Mouse (Mus musculus): Measurements from ENCODE around the gene Zfp420.
"Not testable (repeated sequence)": the region's sequence is repeated elsewhere in the genome, so short reads cannot be mapped to it uniquely, and the experiment has no call there.

Gene Zfp420

DNA sequence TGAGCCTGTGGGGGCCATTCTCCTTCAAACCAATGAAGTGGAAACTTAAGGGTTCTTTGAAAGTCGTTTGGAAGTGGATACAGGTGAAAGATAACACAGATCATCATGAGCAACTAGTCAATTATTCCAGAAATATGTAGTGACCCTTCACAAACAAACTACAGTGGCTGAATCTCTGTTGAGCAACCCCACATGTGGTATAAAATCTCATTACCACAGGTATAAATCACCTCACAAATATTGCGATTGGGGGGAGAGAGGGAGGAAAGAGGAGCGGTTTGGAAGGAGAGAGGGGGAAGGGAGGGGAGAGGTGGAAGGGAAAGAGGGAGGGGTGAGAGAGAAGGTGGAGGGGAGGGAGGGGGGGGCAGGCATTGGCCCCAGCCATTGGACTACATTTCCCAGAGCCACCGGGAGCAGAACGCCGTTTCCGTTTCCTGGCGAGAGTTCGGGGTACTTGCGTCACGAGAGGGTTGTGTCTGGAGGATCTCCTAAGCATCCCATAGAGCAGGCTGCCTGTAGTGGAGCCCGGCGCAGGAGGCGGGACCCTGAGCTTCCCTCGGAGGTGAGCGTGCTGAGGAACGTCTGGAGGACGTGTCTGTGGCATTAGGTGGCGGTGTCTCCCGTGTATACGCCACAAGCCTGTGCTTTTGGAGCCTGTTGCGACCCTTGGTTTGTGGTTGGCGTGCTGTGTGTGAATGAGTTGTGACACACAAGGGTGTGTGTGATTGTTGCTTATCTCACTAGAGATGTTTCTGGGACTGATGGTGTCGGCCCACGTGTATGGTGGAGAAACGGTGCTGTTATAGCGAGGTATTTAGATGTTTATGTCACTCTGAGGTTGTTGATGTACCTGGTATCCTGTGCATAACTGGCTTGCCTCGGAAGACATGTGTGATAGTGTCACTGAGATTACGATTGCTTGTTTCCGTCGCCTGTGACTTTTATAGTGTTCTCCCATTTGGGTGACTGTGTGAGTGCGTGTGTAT lies at the start of gene Zfp420:
Gene Zfp420 (plus strand): TSS at position 448 of the 986 bp plus-strand sequence.
- DNase-seq = peak; percentile 92 to 95

DNA sequence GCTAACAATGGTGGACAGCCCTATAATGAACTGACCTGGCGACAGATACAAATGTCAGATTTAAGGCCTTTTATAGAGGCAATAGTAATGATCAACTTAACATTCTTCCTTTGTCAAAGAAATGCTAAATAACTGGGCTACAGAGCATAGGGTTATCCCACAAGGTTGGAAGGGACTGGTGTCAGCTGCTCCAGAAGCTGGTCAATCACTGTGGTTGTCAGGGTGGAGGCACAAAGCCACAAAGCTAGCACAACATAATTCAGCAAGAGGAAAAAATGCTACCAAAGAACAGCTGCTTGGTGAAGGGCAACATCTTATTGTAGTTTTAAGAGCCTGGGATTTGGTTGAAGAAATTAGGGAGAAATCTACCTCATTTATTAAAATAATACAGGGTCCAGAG lies 47.5 kb upstream of the Zfp420 start:
- DNase-seq = no peak

- DNase-seq = no peak
Measured at GRCm38 (mm10) chr7:29814381-29814780, 45.4 kb upstream of the Zfp420 start.

GRCm38 (mm10) chr7:29815061-29815784 lies 44.6 kb upstream of the Zfp420 start:
- no peak for DNase-seq

DNA sequence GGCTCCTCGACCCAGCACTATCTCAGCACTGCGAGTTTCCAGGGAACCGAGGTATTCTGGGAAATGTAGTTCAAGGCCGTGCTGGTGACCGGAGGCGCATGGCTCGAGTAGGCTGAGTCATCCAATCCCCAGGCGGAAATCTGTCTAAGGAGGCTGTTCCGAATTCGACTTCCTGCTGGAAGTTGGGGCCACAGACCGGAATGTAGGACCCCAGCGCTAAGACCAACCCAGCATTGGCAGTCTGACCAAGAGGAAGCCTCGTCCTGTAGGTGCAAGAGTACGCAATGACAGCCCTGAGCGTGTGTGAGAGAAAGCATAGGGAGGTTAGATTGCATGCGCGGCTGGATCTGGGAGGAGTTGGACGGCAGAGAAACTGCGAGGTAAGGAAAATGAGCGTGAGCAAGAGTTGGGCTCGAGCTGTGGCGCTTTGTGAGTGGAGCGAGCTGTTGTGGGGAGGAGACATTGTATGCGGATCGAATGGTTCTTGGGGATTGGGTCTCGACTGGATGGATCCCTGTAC lies 43.8 kb upstream of the Zfp420 start, which contains the start of gene Zfp790:
Gene Zfp790 (plus strand): TSS at position 205 of the 520 bp plus-strand sequence.
- DNase-seq = peak; percentile 91 to 95

GRCm38 (mm10) chr7:29818619-29819254 lies 41.0 kb upstream of the Zfp420 start:
- DNase-seq = peak; percentile 77 to 79

- DNase-seq = peak; percentile 57 to 59
Measured at GRCm38 (mm10) chr7:29828001-29828400, 31.8 kb upstream of the Zfp420 start.

DNA sequence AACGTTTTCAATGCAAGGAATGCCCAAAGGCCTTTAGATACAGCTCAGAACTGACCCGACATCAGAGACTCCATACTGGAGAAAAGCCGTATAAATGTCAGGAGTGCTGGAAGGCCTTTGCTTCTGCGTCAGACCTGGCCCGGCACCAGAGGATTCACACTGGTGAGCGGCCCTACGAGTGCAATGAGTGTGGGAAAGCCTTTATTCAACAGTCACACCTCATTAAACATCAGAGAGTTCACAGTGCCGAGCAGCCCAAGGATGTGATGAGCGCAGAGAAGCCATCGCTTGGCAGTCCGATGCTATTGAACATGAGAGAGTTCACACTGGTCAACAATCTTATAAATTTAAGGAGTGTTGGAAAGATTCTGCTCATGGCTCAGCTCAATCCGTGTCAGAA lies 30.0 kb upstream of the Zfp420 start:
- DNase-seq = no peak

DNA sequence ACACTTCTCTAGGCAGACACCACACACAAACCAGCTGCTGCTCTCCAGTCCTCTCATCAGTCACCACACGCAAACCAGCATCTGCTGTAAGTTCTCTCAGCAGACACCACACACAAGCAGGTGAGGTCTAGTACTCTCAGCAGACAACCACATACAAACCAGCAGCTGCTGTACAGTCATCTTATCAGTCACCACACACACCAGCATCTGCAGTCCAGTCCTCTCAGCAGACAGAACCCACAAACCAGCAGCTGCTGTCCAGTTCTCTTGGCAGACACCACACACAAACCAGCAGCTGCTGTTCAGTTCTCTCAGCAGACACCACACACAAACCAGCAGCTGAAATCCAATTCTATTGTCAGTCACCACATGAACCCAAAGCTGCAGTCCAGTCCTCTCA lies 23.0 kb upstream of the Zfp420 start:
- DNase-seq = no peak

DNA sequence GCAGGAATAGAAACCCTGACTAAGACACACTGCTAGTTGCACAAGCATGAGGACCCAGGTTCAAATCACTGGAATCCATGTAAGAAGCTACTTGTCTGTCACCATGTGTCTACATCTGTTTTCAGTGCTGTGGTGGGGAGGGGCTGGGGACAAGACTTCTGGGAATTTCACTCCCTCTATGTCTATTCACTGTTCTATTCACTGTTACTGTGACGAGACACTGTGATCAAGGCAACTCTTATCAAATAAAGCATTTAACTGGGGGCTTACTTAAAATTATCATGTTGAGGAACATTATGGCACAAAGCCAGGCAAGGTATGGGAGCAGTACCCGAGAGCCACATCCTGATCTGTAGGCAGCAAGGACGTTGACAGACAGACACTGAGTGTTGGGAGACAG lies 20.5 kb upstream of the Zfp420 start:
- DNase-seq = no peak

DNA sequence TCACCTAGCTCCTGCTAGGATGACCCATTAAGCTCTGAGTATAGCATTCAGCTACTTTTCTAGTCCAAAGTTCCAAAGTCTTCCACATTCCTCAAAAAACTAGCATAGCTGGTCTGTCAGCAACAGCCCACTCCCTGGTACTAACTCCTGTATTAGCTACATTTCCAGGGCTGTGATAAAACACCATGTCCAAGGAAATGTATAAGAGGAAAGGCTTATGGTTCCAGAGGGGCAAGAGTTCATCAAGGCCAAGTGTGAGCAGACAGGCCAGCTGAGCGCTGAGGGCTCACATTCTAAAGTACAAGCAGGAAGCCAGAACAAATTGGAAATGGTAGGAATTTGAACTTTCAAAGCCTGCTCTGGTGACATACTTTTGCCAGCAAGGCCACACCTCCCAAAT lies 17.7 kb upstream of the Zfp420 start:
- no peak for DNase-seq

DNA sequence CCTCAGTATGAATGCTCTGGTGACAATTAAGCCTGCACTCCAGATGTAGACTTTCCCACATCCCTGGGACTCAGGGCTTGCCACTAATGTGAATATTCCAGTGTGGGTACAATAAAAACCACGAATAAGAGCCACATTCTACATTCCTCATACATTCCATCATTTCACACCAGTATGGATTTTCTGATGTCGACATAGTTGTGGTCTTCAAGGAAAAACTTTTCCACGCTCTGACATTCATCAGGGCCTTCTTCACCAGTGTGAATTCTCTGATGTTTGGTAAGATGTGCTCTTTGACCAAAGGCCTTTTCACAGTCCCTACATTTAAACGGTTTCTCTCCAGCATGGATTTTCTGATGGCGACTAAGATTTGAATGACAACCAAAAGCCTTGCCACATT lies 15.2 kb upstream of the Zfp420 start:
- no peak for DNase-seq

- DNase-seq = no peak
Measured at GRCm38 (mm10) chr7:29852831-29853218, 7.0 kb upstream of the Zfp420 start.

- DNase-seq = peak; percentile 86 to 88
Measured at GRCm38 (mm10) chr7:29853219-29853842, 6.4 kb upstream of the Zfp420 start, which contains the start of gene Zfp940. Gene Zfp940, minus strand, starts transcription at chr7:29853669.

- DNase-seq = no peak
Measured at GRCm38 (mm10) chr7:29861660-29862059, 1.9 kb downstream of the Zfp420 start.

- DNase-seq = no peak
Measured at GRCm38 (mm10) chr7:29874256-29874655, 14.5 kb downstream of the Zfp420 start.

- DNase-seq = not testable (repeated sequence)
Measured at GRCm38 (mm10) chr7:29877561-29877960, 17.8 kb downstream of the Zfp420 start.

DNA sequence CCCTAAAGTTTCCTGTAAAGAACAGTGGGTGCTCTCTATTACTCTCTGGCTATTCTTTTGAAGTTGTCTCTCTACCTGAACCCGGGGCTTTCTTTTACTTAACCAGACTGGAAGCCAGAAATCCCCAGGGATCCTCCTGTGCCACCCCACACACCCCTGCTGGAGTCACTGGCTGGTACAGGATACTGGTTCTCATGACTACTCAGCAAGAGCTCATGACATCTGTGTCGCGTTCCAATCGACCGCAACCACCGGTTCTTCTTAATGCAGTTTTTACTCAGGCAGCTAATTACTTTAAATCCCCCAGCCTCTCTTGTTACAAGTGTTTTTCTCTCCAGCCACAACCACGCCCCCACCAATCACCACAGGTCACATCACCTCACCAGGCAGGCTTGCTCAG lies 20.3 kb downstream of the Zfp420 start:
- DNase-seq = no peak

DNA sequence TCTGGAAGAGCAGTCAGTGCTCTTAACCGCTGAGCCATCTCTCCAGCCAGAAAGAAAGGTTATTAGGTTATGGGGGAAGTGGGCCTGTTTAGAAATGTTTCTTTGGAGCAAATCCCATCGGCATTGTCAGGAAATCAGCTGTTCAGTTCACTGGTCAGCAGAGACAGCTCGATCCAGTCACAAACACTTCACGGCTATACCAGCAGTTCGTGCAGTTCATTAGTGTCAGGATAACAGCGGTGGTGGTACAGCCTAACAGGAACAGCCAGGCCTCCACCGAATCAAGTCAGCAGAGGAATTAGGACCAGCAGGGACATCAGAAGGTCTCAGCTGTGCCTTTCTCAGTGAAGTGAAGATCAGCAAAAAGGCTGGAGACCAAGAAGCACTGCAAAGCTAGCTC lies 21.1 kb downstream of the Zfp420 start:
- DNase-seq = no peak

DNA sequence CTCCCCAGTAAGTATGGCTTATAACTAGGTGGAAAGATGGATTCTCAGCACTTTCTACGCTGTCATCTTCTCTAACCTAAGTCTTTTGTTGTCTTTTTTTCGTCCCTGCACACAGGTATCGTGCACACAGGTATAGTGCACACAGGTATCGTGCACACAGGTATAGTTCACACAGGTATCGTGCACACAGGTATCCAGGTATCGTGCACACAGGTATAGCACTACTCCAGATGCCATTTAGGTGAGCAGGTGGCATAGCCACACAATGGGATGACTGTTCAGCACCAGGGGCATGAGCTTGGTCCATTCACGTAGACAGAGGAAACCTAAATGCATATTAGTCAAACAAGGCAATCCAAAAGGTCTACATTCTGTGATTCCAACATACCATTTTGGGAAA lies 30.7 kb downstream of the Zfp420 start:
- DNase-seq = no peak

GRCm38 (mm10) chr7:29892756-29893155 lies 33.0 kb downstream of the Zfp420 start:
- DNase-seq = no peak

DNA sequence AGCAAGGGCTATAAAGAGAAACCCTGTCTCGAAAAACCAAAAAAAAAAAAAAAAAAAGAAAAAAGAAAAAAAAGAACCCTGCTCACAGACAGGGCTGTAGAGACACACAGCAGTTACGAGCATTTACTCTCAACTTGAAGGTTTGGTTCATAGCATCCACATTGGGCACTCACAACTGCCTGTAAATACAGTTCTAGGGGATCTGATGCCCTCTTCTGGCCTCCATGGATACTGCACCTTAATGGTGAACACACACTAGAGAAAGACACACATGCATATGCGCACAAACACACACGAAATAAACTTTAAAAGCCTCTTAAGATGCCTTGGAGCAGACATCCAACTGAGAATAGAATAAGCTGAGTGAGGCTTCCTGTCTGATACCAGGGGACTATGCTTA lies 38.6 kb downstream of the Zfp420 start:
- DNase-seq = no peak
